Mouse (Mus musculus) liver, embryonic 14.5 days (tissue): ENCODE results near the gene Ktn1. TPM values are rescaled to one million over a fixed set of nuclear protein-coding genes. Genes with fewer than 3 reads are reported as not detected.

ENCODE experiments used
- ATAC-seq: fragments of 200-750 bp; cut with Nextera tagmentation; 2 replicates; pipeline ENCODE4 v1.8.0; 2017; ENCODE audit warnings: moderate number of reproducible peaks, mild to moderate bottlenecking, moderate library complexity; ENCODE audit not compliant: insufficient read depth
- DNase-seq, 3 experiments: peaks; one replicate each; pipeline ENCODE4 v3.0.0-alpha.2; 2012 to 2013; ENCODE audit warnings: low read depth in 3 of 3, low spot score in 3 of 3
- H3K27ac ChIP-seq: fragments of 300-500 bp; sonication (generic); 2 replicates; pipeline ENCODE4 v1.5.1; 2014; ENCODE audit warnings: moderate library complexity, mild to moderate bottlenecking, control low read depth, inconsistent platforms
- H3K27me3 ChIP-seq: fragments of 300-500 bp; sonication (generic); 2 replicates; pipeline ENCODE4 v1.6.1; 2014; ENCODE audit warnings: mild to moderate bottlenecking, low read length, moderate library complexity; ENCODE audit not compliant: control insufficient read depth, insufficient read depth
- H3K36me3 ChIP-seq: fragments of 300-500 bp; sonication (generic); replicated peaks from 2 replicates; pipeline ENCODE4 v1.6.1; 2014; ENCODE audit warnings: low read depth; ENCODE audit not compliant: control insufficient read depth, insufficient read depth
- H3K4me1 ChIP-seq, 2 experiments: fragments of 200-500 bp in 1 of 2; fragments of 300-500 bp in 1 of 2; sonication (generic) in 1 of 2; replicated peaks; 2 replicates each; pipeline ENCODE4 v1.6.1; 2012 to 2014; ENCODE audit warnings: antibody characterized with exemption in 1 of 2, inconsistent platforms in 1 of 2, low read length in 1 of 2; ENCODE audit not compliant: control insufficient read depth in 2 of 2, insufficient read depth in 2 of 2
- H3K4me2 ChIP-seq: fragments of 300-500 bp; sonication (generic); 2 replicates; pipeline ENCODE4 v1.6.1; 2014; ENCODE audit warnings: low read depth, mild to moderate bottlenecking, control low read depth, moderate library complexity
- H3K4me3 ChIP-seq, 2 experiments: fragments of 200-500 bp in 1 of 2; fragments of 300-500 bp in 1 of 2; sonication (generic) in 1 of 2; 2 replicates each; pipeline ENCODE4 v1.5.1; 2012 to 2014; ENCODE audit warnings: low read depth in 2 of 2, low read length in 2 of 2, mild to moderate bottlenecking in 2 of 2, control low read depth in 1 of 2, inconsistent platforms in 1 of 2, moderate library complexity in 1 of 2; ENCODE audit not compliant: insufficient read depth in 1 of 2
- H3K9ac ChIP-seq: fragments of 300-500 bp; sonication (generic); replicated peaks from 2 replicates; pipeline ENCODE4 v1.6.1; 2014; ENCODE audit warnings: mild to moderate bottlenecking, control low read depth, moderate library complexity
- H3K9me3 ChIP-seq: fragments of 300-500 bp; sonication (generic); 2 replicates; pipeline ENCODE4 v1.6.1; 2016; ENCODE audit warnings: low read length, mixed read lengths; ENCODE audit not compliant: control insufficient read depth
- CTCF ChIP-seq: IDR thresholded peaks from 2 replicates; pipeline ENCODE4 v1.5.1; 2016; ENCODE audit warnings: antibody characterized with exemption, low read depth, control low read depth
- EP300 ChIP-seq: IDR thresholded peaks from 2 replicates; pipeline ENCODE4 v1.6.1; 2016; ENCODE audit warnings: antibody characterized with exemption, low read depth
- WGBS: fragments of 180-500 bp; shearing (Covaris S2); extraction: QIAGEN DNeasy Blood & Tissue Kit; methylation state at CpG from one replicate; pipeline ENCODE4 v1.1.7; 2014; ENCODE audit not compliant: insufficient replicate concordance; 5-methylcytosine and 5-hydroxymethylcytosine counted together
- polyA plus RNA-seq, 2 experiments: library from polyadenylated mRNA; depleted of rRNA in 1 of 2; stranded (reverse) in 1 of 2; unstranded in 1 of 2; fragments of >200 nt; fragmentation: Nextera tagmentation in 1 of 2; extraction: Ambion mirVana in 1 of 2; gene quantifications; 2 replicates each; pipeline versions ENCODE4 v1.2.1 to v1.2.3; 2012 to 2014

Ktn1 gene
- polyA plus RNA-seq, 2 experiments: 7.7 to 11.5 TPM

DNA sequence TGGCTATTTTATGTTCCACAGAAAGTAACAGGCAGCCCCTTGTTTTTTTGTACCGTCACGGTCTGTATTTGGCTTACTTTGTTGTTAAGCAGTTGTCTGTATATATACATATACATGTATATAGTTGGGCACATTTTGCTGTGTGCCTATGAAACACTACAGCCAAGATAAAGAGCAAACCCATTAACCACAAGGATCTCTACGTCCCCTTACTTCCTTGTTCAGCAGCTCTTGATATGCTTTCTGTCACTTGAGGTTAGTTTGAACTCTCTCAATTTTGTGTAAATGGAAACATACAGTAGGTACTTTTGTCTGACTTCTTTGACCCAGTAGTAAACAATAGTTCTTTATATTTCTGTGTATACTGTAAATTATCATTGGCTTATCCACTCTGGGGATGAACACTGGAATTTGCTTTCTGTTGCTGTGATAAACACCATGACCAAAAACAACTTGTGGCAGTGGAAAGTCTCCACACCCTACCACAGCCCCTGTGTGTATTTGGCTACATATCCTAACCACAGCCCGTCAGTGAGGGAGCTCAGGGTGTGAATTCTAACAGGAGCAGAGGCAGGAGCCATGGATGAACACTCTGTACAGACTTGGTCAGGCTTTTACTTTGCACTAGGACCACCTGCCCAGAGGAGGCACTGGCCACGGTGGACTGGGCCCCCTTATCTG is 92.2 kb downstream of the Ktn1 start:
- H3K27ac ChIP-seq: no peak overlapping the region
- ATAC-seq (no peak), DNase-seq (no peak)
- no peaks in the 10 kb centered on the region for H3K27me3 ChIP-seq
- H3K9ac ChIP-seq: no peak overlapping the region
- no peak for TF ChIP-seq CTCF
- TF ChIP-seq EP300: no peak
- H3K4me3 ChIP-seq: no peak overlapping the region
- H3K9me3 ChIP-seq: no peaks in the 10 kb centered on the region
- WGBS: 42% methylated on average over 5 of the region's 5 CpGs
- H3K4me2 ChIP-seq: no peak overlapping the region
- peaks cover 0 to 3% of the 10 kb centered on the region in 2 experiments; a peak in 2 of 4 replicates for H3K4me1 ChIP-seq
- no peaks in the 10 kb centered on the region for H3K36me3 ChIP-seq

DNA sequence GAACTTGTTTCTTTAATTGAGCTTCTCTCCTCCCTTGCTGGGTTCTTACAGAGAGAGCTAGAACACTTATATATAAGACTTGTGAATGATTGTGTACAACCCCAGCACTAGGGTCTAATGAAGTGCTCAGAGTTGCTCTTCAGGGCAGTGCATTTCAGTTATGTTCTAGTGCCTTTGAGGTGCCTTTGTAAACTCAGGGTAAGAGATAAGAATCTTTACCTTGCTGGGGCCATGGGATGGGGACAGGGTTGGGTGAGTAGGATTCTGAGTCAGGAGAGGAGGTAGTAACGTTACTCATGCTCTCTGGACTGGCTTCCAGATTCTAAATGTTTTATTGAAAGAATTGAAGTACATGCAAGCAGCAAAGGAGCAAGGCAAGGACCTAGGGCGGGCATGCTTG is 92.8 kb downstream of the Ktn1 start:
- no peak for DNase-seq
- WGBS: 69% methylated on average over 2 of the region's 2 CpGs
- Histone ChIP-seq H3K9ac (no peak overlapping the region), H3K9me3 (no peaks in the 10 kb centered on the region), H3K4me3 (no peak overlapping the region), H3K4me1 (peaks cover 0 to 3% of the 10 kb centered on the region in 2 experiments; a peak in 2 of 4 replicates), H3K27me3 (no peaks in the 10 kb centered on the region), H3K27ac (no peak overlapping the region), H3K36me3 (no peaks in the 10 kb centered on the region), H3K4me2 (no peak overlapping the region)
- ATAC-seq: no peak
- TF ChIP-seq EP300: no peak

DNA sequence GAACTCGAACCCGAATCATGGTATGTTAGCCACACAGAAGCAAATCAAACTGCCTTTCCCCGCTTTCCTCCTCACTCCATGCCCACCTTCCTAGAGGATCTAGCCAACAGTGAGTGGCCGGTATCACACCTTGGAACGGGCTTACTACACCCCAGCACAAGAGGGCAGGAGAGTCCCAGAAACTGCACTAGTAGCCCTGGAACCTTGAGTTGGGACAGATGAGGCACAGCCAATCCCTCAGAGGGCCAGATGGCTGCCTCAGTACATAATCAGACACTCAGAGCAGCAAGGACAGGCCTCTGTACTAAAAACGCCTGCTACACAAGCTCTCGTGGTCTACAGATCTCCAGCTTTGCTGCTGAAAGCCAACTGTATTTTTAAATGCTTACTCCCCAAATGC is 94.4 kb downstream of the Ktn1 start:
- no peaks in the 10 kb centered on the region for H3K9me3 ChIP-seq
- no peaks in the 10 kb centered on the region for H3K27me3 ChIP-seq
- no peak overlapping the region for H3K27ac ChIP-seq
- ATAC-seq (no peak), DNase-seq (no peak)
- H3K36me3 ChIP-seq: no peaks in the 10 kb centered on the region
- no peak overlapping the region for H3K4me3 ChIP-seq
- no peak overlapping the region for H3K9ac ChIP-seq
- 72% methylated on average over 7 of the region's 7 CpGs for WGBS
- TF ChIP-seq CTCF: no peak
- TF ChIP-seq EP300: no peak
- H3K4me2 ChIP-seq: no peak overlapping the region
- peaks cover 0 to 3% of the 10 kb centered on the region in 2 experiments; a peak in 2 of 4 replicates for H3K4me1 ChIP-seq

DNA sequence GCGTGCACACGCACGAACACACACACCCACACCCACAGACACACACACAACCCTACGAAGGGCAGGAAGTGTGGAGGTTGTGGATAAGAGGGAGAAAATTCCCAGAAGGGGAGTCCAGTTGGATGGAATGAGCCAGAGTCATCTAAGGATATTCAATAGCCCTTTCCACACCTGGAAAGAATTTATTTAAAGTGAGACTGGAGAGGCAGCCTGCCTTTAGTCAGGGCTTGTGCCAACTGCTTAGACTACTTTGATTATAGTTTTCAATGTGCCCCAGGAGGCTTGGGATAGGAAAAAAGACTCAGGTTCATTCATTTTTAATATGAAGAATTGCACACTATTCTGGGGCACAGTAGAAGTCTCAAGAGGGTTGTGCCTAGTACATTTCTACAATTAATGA is 96.8 kb downstream of the Ktn1 start:
- Histone ChIP-seq H3K4me2 (no peak overlapping the region), H3K9me3 (no peaks in the 10 kb centered on the region), H3K27me3 (no peaks in the 10 kb centered on the region), H3K36me3 (no peaks in the 10 kb centered on the region), H3K4me1 (peaks cover 0 to 3% of the 10 kb centered on the region in 2 experiments; a peak in 1 of 4 replicates), H3K9ac (no peak overlapping the region), H3K27ac (no peak overlapping the region), H3K4me3 (no peak overlapping the region)
- TF ChIP-seq EP300: no peak
- no peak for TF ChIP-seq CTCF
- DNase-seq (no peak), ATAC-seq (no peak)
- 82% methylated on average over 4 of the region's 4 CpGs for WGBS

DNA sequence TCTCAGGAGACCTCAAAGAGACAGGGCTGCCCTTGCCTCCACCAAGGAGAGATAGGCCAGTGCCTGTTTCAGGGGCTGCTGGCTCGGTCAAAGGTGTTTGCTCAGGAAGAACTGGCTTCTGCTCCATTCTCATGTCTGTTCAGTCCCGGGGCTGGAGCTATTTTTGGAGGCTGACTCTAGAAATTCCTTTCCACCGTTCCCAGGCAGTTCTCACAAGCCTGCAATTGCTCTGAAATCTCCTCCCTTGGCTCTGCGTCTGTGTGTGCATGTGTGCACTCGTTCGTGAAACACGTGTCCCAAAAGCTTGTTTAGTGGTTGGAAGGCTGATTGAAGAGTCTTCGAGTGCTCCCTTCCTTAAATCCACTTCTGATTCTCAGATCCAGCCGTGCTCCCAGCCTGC is 99.3 kb downstream of the Ktn1 start:
- H3K9ac ChIP-seq: no peak overlapping the region
- no peaks in the 10 kb centered on the region for H3K4me1 ChIP-seq
- H3K36me3 ChIP-seq: no peaks in the 10 kb centered on the region
- H3K27me3 ChIP-seq: no peaks in the 10 kb centered on the region
- DNase-seq: no peak
- no peak overlapping the region for H3K27ac ChIP-seq
- H3K9me3 ChIP-seq: no peaks in the 10 kb centered on the region
- H3K4me3 ChIP-seq: no peak overlapping the region
- WGBS: 55% methylated on average over 9 of the region's 9 CpGs
- ATAC-seq: no peak
- no peak overlapping the region for H3K4me2 ChIP-seq
- TF ChIP-seq CTCF (no peak), EP300 (no peak)
